ENCODE assay signal across 9 mouse cellular contexts in the genomic region with DNA sequence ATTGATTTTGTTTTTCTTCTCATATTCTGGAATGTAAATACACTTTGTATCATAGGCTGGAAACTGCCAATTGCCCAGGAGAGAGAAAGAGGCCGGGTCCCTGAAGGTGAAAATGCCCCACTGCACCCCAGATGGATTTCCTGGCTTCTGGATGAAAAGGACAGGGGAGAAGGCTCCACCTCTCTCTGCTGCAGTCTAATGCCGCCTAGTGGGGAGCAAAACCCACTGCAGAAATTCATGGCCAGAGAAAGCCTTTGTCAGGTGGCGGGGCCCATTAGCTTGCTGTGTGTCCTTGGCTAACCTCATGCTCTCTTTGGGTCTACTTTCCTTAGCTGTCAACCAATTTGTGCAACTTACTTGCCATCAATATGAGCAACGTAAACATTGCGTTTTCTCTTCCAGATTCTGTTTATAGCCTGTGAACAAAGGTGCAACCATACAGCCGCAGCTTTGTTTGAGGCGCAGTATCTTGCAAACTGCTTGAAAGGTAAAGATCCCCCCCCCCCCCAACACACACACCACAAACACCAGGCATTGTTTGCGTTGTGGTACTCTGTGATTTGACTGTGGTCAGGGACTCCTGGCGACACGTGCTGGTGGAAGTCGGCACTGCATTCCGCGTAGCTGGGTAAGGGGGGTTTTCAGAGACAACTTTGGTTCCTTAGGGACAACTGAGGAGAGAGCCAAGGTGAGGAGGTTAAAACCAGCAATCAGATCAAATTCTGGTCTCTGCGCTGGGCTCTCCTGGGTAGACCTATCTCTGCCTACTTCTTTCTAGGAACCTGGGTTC. TPM values are rescaled to one million over a fixed set of nuclear protein-coding genes. Genes with fewer than 3 reads are reported as not detected.
DNase-seq lines count a peak whose midpoint lies in the region; ATAC-seq and TF ChIP-seq lines count a peak whose summit lies in the region.
"Had no signal": no experiment of that assay in that cellular context is flagged by ENCODE, and none has a peak within 500 bp of the region (broad histone marks: within the 10 kb centered on the region; RNA-seq: fewer than 3 reads in every experiment).

No protein-coding gene starts in this region.

- peak; percentile 80 for TF ChIP-seq CTCF in layer of hippocampus, adult 2 months (conservative IDR thresholded peaks at IDR 0.05)
- TF ChIP-seq CTCF in bone marrow, adult 2 months (IDR thresholded peaks at IDR 0.05; ENCODE audit: control insufficient read depth, insufficient read depth, low read length), result peak; percentile 75
- peak; percentile 82 for TF ChIP-seq CTCF in lung, postnatal 0 days (IDR thresholded peaks at IDR 0.05)

- no peak overlapping the region for H3K27ac ChIP-seq in layer of hippocampus, adult 2 months
- no peak overlapping the region for H3K27ac ChIP-seq in bone marrow, adult 2 months (ENCODE audit: control insufficient read depth, insufficient read depth, low read depth, low read length, poor library complexity)
- no peak overlapping the region for H3K27ac ChIP-seq in lung, postnatal 0 days (ENCODE audit: low read length)

- 0 out of 2 replicates have a peak, but pooled peaks have one; percentile 21 for ATAC-seq in lung, postnatal 0 days

- peak; percentile 61 for DNase-seq in adrenal gland, adult 2 months
- DNase-seq in adrenal gland, adult 18-20 months (ENCODE audit: low spot score in 2 of 2), result no peak
- DNase-seq in layer of hippocampus, adult 2 months (ENCODE audit: low spot score in 2 of 2), result no peak
- DNase-seq in layer of hippocampus, postnatal 25 days (ENCODE audit: extremely low spot score in 1 of 2, low spot score in 1 of 2), result no peak
- peak; percentile 83 for DNase-seq in lung, postnatal 0 days (ENCODE audit: low spot score)
- no peak for DNase-seq in urinary bladder, postnatal 36 days (ENCODE audit: low spot score in 2 of 2)
- no peak for DNase-seq in right cerebral cortex, postnatal 4 days

- H3K4me1 ChIP-seq in bone marrow, adult 2 months (ENCODE audit: control insufficient read depth, insufficient read depth, low read length), result no peaks in the 10 kb centered on the region; the same call in 1 of the 2 replicates
- no peaks in the 10 kb centered on the region; the same call in 1 of the 2 replicates for H3K4me1 ChIP-seq in lung, postnatal 0 days (ENCODE audit: insufficient read depth, low read depth, low read length)

- no peak overlapping the region for H3K4me2 ChIP-seq in lung, postnatal 0 days (replicated peaks; ENCODE audit: low read depth, low read length)

- H3K4me3 ChIP-seq in layer of hippocampus, adult 2 months, result no peak overlapping the region
- no peak overlapping the region for H3K4me3 ChIP-seq in bone marrow, adult 2 months (replicated peaks; ENCODE audit: control insufficient read depth, low read depth, low read length)
- H3K4me3 ChIP-seq in lung, postnatal 0 days (ENCODE audit: low read depth, low read length), result no peak overlapping the region
- H3K4me3 ChIP-seq: megakaryocyte, embryonic 14.5 days had no signal

- no peak overlapping the region for H3K9ac ChIP-seq in lung, postnatal 0 days (replicated peaks; ENCODE audit: low read depth)

- no peak for TF ChIP-seq POLR2A in bone marrow, adult 2 months (IDR thresholded peaks at IDR 0.05; ENCODE audit: borderline replicate concordance, control insufficient read depth, low read depth, low read length)

- no peaks in the 10 kb centered on the region for H3K36me3 ChIP-seq in lung, postnatal 0 days (ENCODE audit: insufficient read depth, low read length)

- WGBS in bone marrow, adult 2 months, result 42% methylated on average over 14 of the region's 14 CpGs
- 34% methylated on average over 14 of the region's 14 CpGs for WGBS in lung, postnatal 0 days

- TF ChIP-seq EP300 in lung, postnatal 0 days (IDR thresholded peaks at IDR 0.05), result no peak

- H3K27me3 ChIP-seq in lung, postnatal 0 days (replicated peaks; ENCODE audit: insufficient read depth, low read length), result no peaks in the 10 kb centered on the region

- no peaks in the 10 kb centered on the region for H3K9me3 ChIP-seq in lung, postnatal 0 days (ENCODE audit: low read length)

RNA-seq across cellular contexts. Expression of a gene that starts 13.4 kb away (rescaled TPM):
- total RNA-seq in adrenal gland, adult 2 months (2021), result 100 to 1,000 TPM; 366 to 466 TPM
- polyA plus RNA-seq in adrenal gland, adult 2 months (2012; rRNA removed), result 3,420 and 4,353 TPM in 2 replicates
- 100 to 1,000 TPM; 433 to 502 TPM for total RNA-seq in adrenal gland, adult 18-20 months (2021)
- 10 to 100 TPM; 25.8 to 32.0 TPM for total RNA-seq in layer of hippocampus, adult 2 months (2021)
- 10 to 100 TPM; 32.4 to 32.8 TPM for total RNA-seq in layer of hippocampus, postnatal 25 days (2021)
- 13.0 and 19.5 TPM in 2 replicates for polyA plus RNA-seq in bone marrow, adult 2 months (2011; ENCODE audit: insufficient read depth, insufficient read length, low replicate concordance, missing spikeins)
- 108 and 122 TPM in 2 replicates for polyA plus RNA-seq in lung, postnatal 0 days (2015; fragmentation: Nextera tagmentation; extraction: Ambion mirVana)

RNA-seq across cellular contexts. Expression of a gene that starts 14.0 kb away (rescaled TPM):
- total RNA-seq in adrenal gland, adult 2 months (2021), result 10 to 100 TPM; 20.0 to 21.0 TPM
- polyA plus RNA-seq in adrenal gland, adult 2 months (2012; rRNA removed), result 31.2 and 38.6 TPM in 2 replicates
- total RNA-seq in adrenal gland, adult 18-20 months (2021), result 10 to 100 TPM; 11.6 to 15.2 TPM
- total RNA-seq in layer of hippocampus, adult 2 months (2021), result 10 to 100 TPM; 36.5 to 44.2 TPM
- total RNA-seq in layer of hippocampus, postnatal 25 days (2021), result 10 to 100 TPM; 51.0 to 51.3 TPM
- not detected in 2 replicates for polyA plus RNA-seq in bone marrow, adult 2 months (2011; ENCODE audit: insufficient read depth, insufficient read length, low replicate concordance, missing spikeins)
- 5.2 and 8.4 TPM in 2 replicates for polyA plus RNA-seq in lung, postnatal 0 days (2015; fragmentation: Nextera tagmentation; extraction: Ambion mirVana)

RNA-seq across cellular contexts. Expression of a gene that starts 14.3 kb away (rescaled TPM):
- total RNA-seq in adrenal gland, adult 2 months (2021), result 10 to 100 TPM; 29.9 to 30.1 TPM
- 72.0 and 77.3 TPM in 2 replicates for polyA plus RNA-seq in adrenal gland, adult 2 months (2012; rRNA removed)
- total RNA-seq in adrenal gland, adult 18-20 months (2021), result 10 to 100 TPM; 21.4 to 26.6 TPM
- 10 to 100 TPM; 43.6 to 46.9 TPM for total RNA-seq in layer of hippocampus, adult 2 months (2021)
- 10 to 100 TPM; 57.3 to 60.3 TPM for total RNA-seq in layer of hippocampus, postnatal 25 days (2021)
- 20.8 and 36.2 TPM in 2 replicates for polyA plus RNA-seq in bone marrow, adult 2 months (2011; ENCODE audit: insufficient read depth, insufficient read length, low replicate concordance, missing spikeins)
- 51.7 and 55.1 TPM in 2 replicates for polyA plus RNA-seq in lung, postnatal 0 days (2015; fragmentation: Nextera tagmentation; extraction: Ambion mirVana)

RNA-seq across cellular contexts. Expression of a gene that starts 43.4 kb away (rescaled TPM):
- total RNA-seq in adrenal gland, adult 2 months (2021), result 100 to 1,000 TPM; 191 to 208 TPM
- polyA plus RNA-seq in adrenal gland, adult 2 months (2012; rRNA removed), result 94.4 and 133 TPM in 2 replicates
- 100 to 1,000 TPM; 184 to 195 TPM for total RNA-seq in adrenal gland, adult 18-20 months (2021)
- total RNA-seq in layer of hippocampus, adult 2 months (2021), result 100 to 1,000 TPM; 216 to 232 TPM
- 100 to 1,000 TPM; 213 to 235 TPM for total RNA-seq in layer of hippocampus, postnatal 25 days (2021)
- polyA plus RNA-seq in bone marrow, adult 2 months (2011; ENCODE audit: insufficient read depth, insufficient read length, low replicate concordance, missing spikeins), result 73.5 and 124 TPM in 2 replicates
- 166 and 184 TPM in 2 replicates for polyA plus RNA-seq in lung, postnatal 0 days (2015; fragmentation: Nextera tagmentation; extraction: Ambion mirVana)

Comparison
In these comparisons a context has a peak if more than half of its experiments do, and no peak if none do; other contexts are left out.
1. DNase-seq: peak in adrenal gland, adult 2 months (single experiment) and lung, postnatal 0 days (single experiment); none in adrenal gland, adult 18-20 months (0 of 2), layer of hippocampus, adult 2 months (0 of 2), layer of hippocampus, postnatal 25 days (0 of 2), urinary bladder, postnatal 36 days (0 of 2) and right cerebral cortex, postnatal 4 days (single experiment).
2. RNA of a gene that starts 13.4 kb away (total RNA-seq): 433 to 502 TPM in adrenal gland, adult 18-20 months and 366 to 466 TPM in adrenal gland, adult 2 months; 32.4 to 32.8 TPM in layer of hippocampus, postnatal 25 days and 25.8 to 32.0 TPM in layer of hippocampus, adult 2 months; every median in the first group is over 10 times any median in the second.
3. Peak in every context shown above with its lines, with median percentiles within 50 percentile points of each other: CTCF ChIP-seq.